Mouse (Mus musculus) lung, postnatal 0 days (tissue): ENCODE data around the gene Dgcr8. TPM values are rescaled to one million over a fixed set of nuclear protein-coding genes. Genes with fewer than 3 reads are reported as not detected.

Experiments used
- ATAC-seq: fragments of 200-750 bp; cut with Nextera tagmentation; 2 replicates; pipeline ENCODE4 v1.8.0; 2017; ENCODE audit warnings: moderate library complexity
- DNase-seq: peaks from one replicate; pipeline ENCODE4 v3.0.0-alpha.2; 2016; ENCODE audit warnings: low spot score
- H3K27ac ChIP-seq: fragments of 300-500 bp; sonication (generic); 2 replicates; pipeline ENCODE4 v1.5.1; 2014; ENCODE audit warnings: antibody characterized with exemption, mild to moderate bottlenecking, low read length, mixed read lengths
- H3K27me3 ChIP-seq: fragments of 300-500 bp; sonication (generic); replicated peaks from 2 replicates; pipeline ENCODE4 v1.6.1; 2014; ENCODE audit warnings: low read length, mixed read lengths; ENCODE audit not compliant: insufficient read depth
- H3K36me3 ChIP-seq: fragments of 300-500 bp; sonication (generic); 2 replicates; pipeline ENCODE4 v1.6.1; 2014; ENCODE audit warnings: low read length, mixed read lengths; ENCODE audit not compliant: insufficient read depth
- H3K4me1 ChIP-seq: fragments of 300-500 bp; sonication (generic); 2 replicates; pipeline ENCODE4 v1.6.1; 2014; ENCODE audit warnings: antibody characterized with exemption, low read depth, low read length, mixed read lengths; ENCODE audit not compliant: insufficient read depth
- H3K4me2 ChIP-seq: fragments of 300-500 bp; sonication (generic); replicated peaks from 2 replicates; pipeline ENCODE4 v1.6.1; 2014; ENCODE audit warnings: low read depth, mild to moderate bottlenecking, low read length, moderate library complexity, mixed read lengths
- H3K4me3 ChIP-seq: fragments of 300-500 bp; sonication (generic); 2 replicates; pipeline ENCODE4 v1.5.1; 2014; ENCODE audit warnings: low read depth, low read length
- H3K9ac ChIP-seq: fragments of 300-500 bp; sonication (generic); replicated peaks from 2 replicates; pipeline ENCODE4 v1.6.1; 2014; ENCODE audit warnings: low read depth, mild to moderate bottlenecking
- H3K9me3 ChIP-seq: fragments of 300-500 bp; sonication (generic); 2 replicates; pipeline ENCODE4 v1.6.1; 2016; ENCODE audit warnings: low read length, mixed read lengths
- CTCF ChIP-seq: IDR thresholded peaks from 2 replicates; pipeline ENCODE4 v1.5.1; 2016; ENCODE audit warnings: antibody characterized with exemption, mild to moderate bottlenecking
- EP300 ChIP-seq: IDR thresholded peaks from 2 replicates; pipeline ENCODE4 v1.6.1; 2016; ENCODE audit warnings: antibody characterized with exemption, mild to moderate bottlenecking, control low read depth
- WGBS: fragments of 180-500 bp; shearing (Covaris S2); extraction: QIAGEN DNeasy Blood & Tissue Kit; methylation state at CpG from one replicate; pipeline ENCODE4 v1.1.7; 2014; 5-methylcytosine and 5-hydroxymethylcytosine counted together
- polyA plus RNA-seq: library from polyadenylated mRNA; unstranded; fragments of >200 nt; fragmentation: Nextera tagmentation; extraction: Ambion mirVana; gene quantifications from 2 replicates; pipeline ENCODE4 v1.2.1, GENCODE M21; 2015

The Dgcr8 gene
- 13.3 and 14.4 TPM in 2 replicates for polyA plus RNA-seq

GRCm38 (mm10) chr16:18289067-18289588, at the start of gene Dgcr8:
TSS of gene Dgcr8 (minus strand) at chr16:18289246.
- peak within 1 kb of the TSS; percentile 75 for H3K4me3 ChIP-seq
- peaks cover 2% of the 10 kb centered on the region; the same call in 1 of the 2 replicates for H3K36me3 ChIP-seq
- WGBS, result under 1% methylated on average over 53 of the region's 71 CpGs
- H3K27ac ChIP-seq, result peak within 1 kb of the TSS; percentile 86
- H3K9me3 ChIP-seq, result no peaks in the 10 kb centered on the region
- H3K4me2 ChIP-seq, result peak within 1 kb of the TSS; percentile 82
- H3K27me3 ChIP-seq, result no peaks in the 10 kb centered on the region
- peaks cover 5% of the 10 kb centered on the region for H3K4me1 ChIP-seq
- no peak for TF ChIP-seq EP300
- TF ChIP-seq CTCF, result no peak
- peak; percentile 99 for ATAC-seq
- peak within 1 kb of the TSS; percentile 80 for H3K9ac ChIP-seq
- peak; percentile 99 for DNase-seq

DNA sequence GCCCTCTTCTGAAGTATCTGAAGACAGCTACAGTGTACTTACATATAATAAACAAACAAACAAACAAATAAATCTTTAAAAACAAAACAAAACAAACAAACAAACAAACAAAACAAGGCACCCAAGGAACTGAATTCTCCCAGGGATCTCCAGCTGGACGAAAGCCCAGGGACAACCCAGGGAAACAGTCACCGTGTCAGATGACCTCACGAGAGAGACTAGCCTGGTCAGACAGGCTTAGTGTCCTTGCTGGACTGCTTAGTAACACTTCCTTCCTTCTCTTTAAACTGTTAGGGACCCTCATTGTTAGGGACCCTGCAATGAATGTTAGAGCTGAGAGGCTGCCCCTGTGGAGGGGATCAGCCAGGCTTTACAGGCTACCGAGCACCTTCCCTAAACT, 48.2 kb upstream of the Dgcr8 start:
- DNase-seq (no peak), ATAC-seq (no peak)
- H3K9me3 ChIP-seq, result no peaks in the 10 kb centered on the region
- H3K4me2 ChIP-seq, result no peak overlapping the region
- WGBS, result 77% methylated on average over 4 of the region's 4 CpGs
- no peaks in the 10 kb centered on the region for H3K36me3 ChIP-seq
- no peak for TF ChIP-seq CTCF
- TF ChIP-seq EP300, result no peak
- H3K27ac ChIP-seq, result no peak overlapping the region
- H3K4me1 ChIP-seq, result peaks cover 7% of the 10 kb centered on the region; the same call in 1 of the 2 replicates
- H3K27me3 ChIP-seq, result no peaks in the 10 kb centered on the region
- no peak overlapping the region for H3K9ac ChIP-seq
- H3K4me3 ChIP-seq, result no peak overlapping the region

GRCm38 (mm10) chr16:18335981-18336380, 46.9 kb upstream of the Dgcr8 start:
- H3K27me3 ChIP-seq, result no peaks in the 10 kb centered on the region
- DNase-seq (no peak), ATAC-seq (no peak)
- no peak overlapping the region for H3K4me3 ChIP-seq
- no peak overlapping the region for H3K27ac ChIP-seq
- no peak overlapping the region for H3K4me2 ChIP-seq
- no peaks in the 10 kb centered on the region for H3K36me3 ChIP-seq
- TF ChIP-seq EP300, result no peak
- no peak for TF ChIP-seq CTCF
- WGBS, result 96% methylated on average over 3 of the region's 3 CpGs
- H3K4me1 ChIP-seq, result 0 out of 2 replicates have a peak, but pooled peaks cover 4% of the 10 kb centered on the region
- no peaks in the 10 kb centered on the region for H3K9me3 ChIP-seq
- H3K9ac ChIP-seq, result no peak overlapping the region

DNA sequence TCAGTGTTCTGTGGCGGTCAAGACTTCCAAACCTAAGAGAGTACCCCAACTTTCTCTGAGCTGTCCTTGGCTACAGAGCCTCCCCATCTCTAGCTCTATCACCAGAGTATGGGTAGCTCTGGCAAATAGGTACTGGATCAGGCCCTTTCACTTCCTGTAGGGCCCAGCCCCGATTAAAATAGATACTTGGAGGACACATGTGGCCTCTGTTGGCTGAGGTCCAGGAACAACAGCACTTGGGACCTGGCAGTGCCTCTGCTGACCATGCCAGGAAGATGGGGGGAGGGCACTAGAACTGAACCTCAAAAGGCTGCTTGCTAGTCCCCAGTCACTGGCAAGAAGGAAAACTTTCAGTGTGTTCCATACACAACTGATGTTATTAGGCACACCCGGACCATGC, 44.9 kb upstream of the Dgcr8 start:
- Histone ChIP-seq H3K4me2 (no peak overlapping the region), H3K9ac (no peak overlapping the region), H3K9me3 (no peaks in the 10 kb centered on the region), H3K27ac (no peak overlapping the region), H3K4me3 (no peak overlapping the region), H3K27me3 (no peaks in the 10 kb centered on the region), H3K4me1 (0 out of 2 replicates have a peak, but pooled peaks cover 4% of the 10 kb centered on the region), H3K36me3 (no peaks in the 10 kb centered on the region)
- DNase-seq (peak; percentile 25), ATAC-seq (no peak)
- TF ChIP-seq EP300, result no peak
- no peak for TF ChIP-seq CTCF
- WGBS, result 61% methylated on average over 3 of the region's 3 CpGs

GRCm38 (mm10) chr16:18328524-18328923, 39.5 kb upstream of the Dgcr8 start:
- H3K4me2 ChIP-seq, result no peak overlapping the region
- H3K9me3 ChIP-seq, result no peaks in the 10 kb centered on the region
- H3K9ac ChIP-seq, result no peak overlapping the region
- DNase-seq (no peak), ATAC-seq (no peak)
- TF ChIP-seq CTCF, result no peak
- TF ChIP-seq EP300, result no peak
- no peak overlapping the region for H3K4me3 ChIP-seq
- H3K4me1 ChIP-seq, result no peaks in the 10 kb centered on the region
- no peaks in the 10 kb centered on the region for H3K36me3 ChIP-seq
- 47% methylated on average over 1 of the region's 1 CpGs for WGBS
- no peak overlapping the region for H3K27ac ChIP-seq
- H3K27me3 ChIP-seq, result no peaks in the 10 kb centered on the region

GRCm38 (mm10) chr16:18327936-18328335, 38.9 kb upstream of the Dgcr8 start:
- Histone ChIP-seq H3K9ac (no peak overlapping the region), H3K27me3 (no peaks in the 10 kb centered on the region), H3K27ac (no peak overlapping the region), H3K36me3 (no peaks in the 10 kb centered on the region), H3K4me3 (no peak overlapping the region), H3K4me2 (no peak overlapping the region), H3K9me3 (no peaks in the 10 kb centered on the region), H3K4me1 (no peaks in the 10 kb centered on the region)
- 90% methylated on average over 9 of the region's 9 CpGs for WGBS
- ATAC-seq, result no peak
- TF ChIP-seq EP300 (no peak), CTCF (no peak)
- DNase-seq, result no peak

DNA sequence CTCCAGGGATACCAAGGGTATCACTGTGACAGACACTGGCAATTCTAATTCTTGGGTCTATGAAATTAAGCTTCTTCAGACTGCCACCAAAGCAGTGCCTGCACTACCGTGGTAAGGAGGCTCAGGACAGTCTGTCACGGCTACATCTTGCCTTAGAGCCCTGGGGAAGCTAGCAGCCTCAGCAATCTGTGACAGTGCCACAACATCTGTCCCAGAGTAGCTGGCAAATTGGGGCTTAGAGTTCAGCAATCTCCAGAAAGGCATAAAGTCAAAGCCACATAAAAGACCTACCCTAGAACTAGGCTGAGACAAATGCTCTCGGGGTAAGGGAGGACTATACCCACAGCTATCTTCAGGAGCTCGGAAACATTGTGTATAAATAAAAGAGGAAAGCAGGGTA, 36.7 kb upstream of the Dgcr8 start:
- TF ChIP-seq CTCF (no peak), EP300 (no peak)
- Histone ChIP-seq H3K4me1 (no peaks in the 10 kb centered on the region), H3K36me3 (no peaks in the 10 kb centered on the region), H3K27me3 (no peaks in the 10 kb centered on the region), H3K9ac (no peak overlapping the region), H3K4me3 (no peak overlapping the region), H3K27ac (no peak overlapping the region), H3K9me3 (no peaks in the 10 kb centered on the region), H3K4me2 (no peak overlapping the region)
- WGBS, result 54% methylated on average over 4 of the region's 4 CpGs
- ATAC-seq (no peak), DNase-seq (no peak)
